Mouse (Mus musculus) CD4-positive naive resting alpha-beta T cell, adult 57 days (primary cell): Measurements from ENCODE around the gene Chil1. TPM values are rescaled to one million over a fixed set of nuclear protein-coding genes. Genes with fewer than 3 reads are reported as not detected.

Experiments used
- total RNA-seq: library from RNA; stranded (reverse); gene quantifications from one replicate; pipeline ENCODE4 v1.2.4, GENCODE M21; 2023

Chil1 gene
- total RNA-seq, result not detected

GRCm38 (mm10) chr1:134182025-134182424, at the start of gene Chil1:
Gene Chil1, plus strand, starts transcription at chr1:134182176.

DNA sequence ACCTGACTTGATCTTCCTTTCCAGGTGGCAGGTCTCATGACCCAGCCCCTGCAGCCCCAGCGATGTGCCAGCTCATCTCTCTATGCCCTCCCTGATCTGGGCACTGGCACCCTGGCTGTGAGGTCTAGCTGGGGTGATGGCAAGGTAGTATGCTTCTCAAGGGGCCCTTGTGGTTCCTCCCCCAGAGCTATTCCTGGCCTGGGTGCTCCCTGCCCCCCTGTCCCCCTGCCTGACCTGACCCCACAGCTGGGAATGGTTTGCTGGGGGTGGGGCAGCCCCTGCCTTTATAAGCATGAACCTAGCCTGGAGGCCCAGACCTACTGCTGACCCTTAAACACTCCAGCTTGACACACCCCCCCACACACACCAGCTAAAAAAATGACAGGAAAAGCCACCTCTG, 11.2 kb downstream of the Chil1 start, which contains the start of gene Mybph:
TSS of gene Mybph (plus strand) at position 323 of the 400 bp plus-strand sequence.

DNA sequence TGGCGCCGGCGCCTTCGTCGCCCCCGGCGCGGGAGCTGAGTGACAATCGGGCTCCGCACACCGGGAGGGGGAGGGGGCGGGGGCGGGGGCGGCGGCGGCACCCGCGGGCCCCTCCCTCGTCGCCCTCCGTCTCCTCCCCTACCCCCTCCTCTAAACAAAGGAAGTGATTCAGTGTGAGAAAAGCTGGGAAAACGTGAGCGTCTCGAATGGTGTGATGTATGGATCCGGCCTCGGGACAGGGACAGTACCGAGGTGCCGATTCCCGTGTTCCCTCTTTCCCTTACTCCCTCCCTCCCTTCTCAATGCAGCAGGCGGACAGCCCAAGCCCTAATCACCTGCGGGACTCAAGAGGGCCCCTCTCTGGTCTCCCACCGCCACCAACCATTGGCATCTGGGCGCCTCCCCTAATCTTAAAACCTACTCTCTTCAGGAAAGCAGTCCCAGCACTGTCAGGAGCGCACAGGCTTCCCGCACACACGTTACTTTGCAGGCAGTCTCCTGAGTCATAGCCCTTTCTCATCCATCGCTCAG, 53.5 kb downstream of the Chil1 start, which contains the start of gene Adora1:
TSS of gene Adora1 (minus strand) at position 41 of the 531 bp plus-strand sequence.

Other genes with a start within 250 kb of the Chil1 start
- gene Fmod, start 144.9 kb upstream of the Chil1 start, total RNA-seq, result 0.71 TPM
- 281 TPM for gene Btg2, start 103.1 kb upstream of the Chil1 start, total RNA-seq
- gene Chit1, start 70.9 kb upstream of the Chil1 start, total RNA-seq, result not detected
- not detected for gene Mybph, start 11.3 kb downstream of the Chil1 start, total RNA-seq
- gene Adora1, start 53.3 kb downstream of the Chil1 start, total RNA-seq, result not detected
- not detected for gene Myog, start 107.8 kb downstream of the Chil1 start, total RNA-seq
- 0.80 TPM for gene Ppfia4, start 150.8 kb downstream of the Chil1 start, total RNA-seq
- gene Tmem183a, start 179.8 kb downstream of the Chil1 start, total RNA-seq, result 58.4 TPM
- gene 4933406M09Rik, start 203.8 kb downstream of the Chil1 start, total RNA-seq, result not detected
- 13.2 TPM for gene Cyb5r1, start 223.4 kb downstream of the Chil1 start, total RNA-seq
- gene Adipor1, start 233.2 kb downstream of the Chil1 start, total RNA-seq, result 68.2 TPM